Mouse (Mus musculus) kidney, adult 9 months (tissue): ENCODE results near the gene 2310030G06Rik.

ENCODE experiments used
- DNase-seq: peaks from one replicate; pipeline ENCODE4 v3.0.0; 2022

Gene 2310030G06Rik

DNA sequence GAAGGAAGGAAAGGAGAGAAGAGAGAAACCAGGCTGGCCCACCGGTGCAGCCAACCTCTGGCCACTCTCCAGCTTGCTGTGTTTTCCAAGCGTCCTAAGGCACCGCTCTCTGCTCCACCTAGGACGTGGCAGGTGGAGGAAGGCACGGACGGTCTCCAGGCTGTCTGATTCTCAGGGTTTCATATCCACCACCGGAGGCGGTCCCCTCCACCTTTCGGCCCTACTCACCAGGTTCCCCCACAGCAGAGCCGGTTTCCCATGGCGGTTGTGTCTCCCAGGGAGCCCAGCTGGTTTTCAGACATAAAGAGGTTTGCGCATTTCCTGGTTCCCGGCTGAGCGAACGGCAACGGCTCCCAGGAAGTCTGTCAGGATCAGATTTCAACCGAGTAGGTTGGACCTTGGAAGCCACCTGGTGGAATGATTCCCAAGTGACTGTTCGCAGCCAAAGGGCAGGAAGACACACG, at the start of gene 2310030G06Rik:
TSS of gene 2310030G06Rik (minus strand) at position 323 of the 464 bp plus-strand sequence.
- peak; percentile 91 for DNase-seq

DNA sequence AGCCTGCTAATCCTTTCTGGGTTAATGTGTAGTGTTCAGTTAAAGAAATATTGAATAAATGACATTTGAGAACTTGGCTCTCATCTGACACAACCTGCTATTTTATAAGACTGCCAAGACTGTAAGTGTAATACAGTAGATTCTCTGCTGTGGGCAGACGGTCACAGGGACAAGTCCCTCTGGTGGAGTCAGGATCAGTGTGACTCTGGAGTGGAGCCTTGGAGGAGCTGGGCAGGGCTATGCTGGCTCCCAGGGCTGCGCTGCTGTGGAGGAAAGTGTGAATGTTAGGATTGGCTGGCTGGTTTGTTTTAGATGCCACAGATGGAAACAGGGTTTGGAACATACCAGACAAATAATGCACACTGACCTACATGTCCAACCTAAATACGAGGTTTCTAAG, 48.9 kb upstream of the 2310030G06Rik start:
- no peak for DNase-seq

DNA sequence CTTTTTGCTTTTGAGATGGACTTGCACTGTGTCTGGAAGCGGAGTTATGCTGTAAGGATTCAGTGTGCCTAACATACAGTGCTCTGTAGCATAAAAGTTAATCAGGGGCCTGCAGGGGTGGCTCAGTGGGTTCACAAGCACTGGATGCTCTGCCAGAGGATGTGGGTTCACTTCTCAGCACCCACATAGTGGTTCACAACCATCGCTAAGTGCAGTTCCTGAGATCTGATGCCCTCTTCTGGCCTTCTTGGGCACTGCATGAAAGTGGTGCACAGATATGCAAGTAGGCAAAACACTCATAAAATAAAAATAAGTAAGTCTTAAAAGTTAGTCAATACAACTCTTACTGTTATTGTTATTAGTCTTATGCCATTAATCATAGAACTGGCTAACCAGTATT, 35.8 kb upstream of the 2310030G06Rik start:
- peak; percentile 40 for DNase-seq

DNA sequence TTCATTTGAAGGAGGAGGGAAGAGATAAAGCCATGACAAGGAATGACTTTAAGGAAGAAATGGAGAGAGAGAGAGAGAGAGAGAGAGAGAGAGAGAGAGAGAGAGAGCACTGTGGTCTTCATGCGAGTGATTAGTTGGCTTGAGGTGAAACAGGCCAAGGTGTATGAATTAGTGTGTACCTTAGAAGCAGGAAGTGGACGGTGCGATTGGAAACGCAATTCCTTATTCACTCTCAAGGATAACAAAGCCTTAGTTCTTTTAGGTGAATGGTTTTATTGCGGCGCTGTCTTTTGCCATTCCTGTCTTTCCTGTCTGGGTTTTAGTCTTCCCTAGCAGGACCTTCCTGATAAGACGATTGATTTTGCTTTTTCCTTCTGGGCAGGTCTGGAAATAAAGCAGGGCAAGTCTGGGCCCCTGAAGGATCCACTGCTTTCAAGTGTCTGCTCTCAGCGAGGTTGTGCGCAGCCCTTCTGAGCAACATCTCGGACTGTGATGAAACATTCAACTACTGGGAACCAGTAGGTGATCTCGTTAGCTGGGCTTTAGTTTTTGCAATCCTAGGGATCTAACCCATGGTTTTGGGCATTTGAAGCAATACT, 29.9 kb upstream of the 2310030G06Rik start:
- DNase-seq = no peak

DNA sequence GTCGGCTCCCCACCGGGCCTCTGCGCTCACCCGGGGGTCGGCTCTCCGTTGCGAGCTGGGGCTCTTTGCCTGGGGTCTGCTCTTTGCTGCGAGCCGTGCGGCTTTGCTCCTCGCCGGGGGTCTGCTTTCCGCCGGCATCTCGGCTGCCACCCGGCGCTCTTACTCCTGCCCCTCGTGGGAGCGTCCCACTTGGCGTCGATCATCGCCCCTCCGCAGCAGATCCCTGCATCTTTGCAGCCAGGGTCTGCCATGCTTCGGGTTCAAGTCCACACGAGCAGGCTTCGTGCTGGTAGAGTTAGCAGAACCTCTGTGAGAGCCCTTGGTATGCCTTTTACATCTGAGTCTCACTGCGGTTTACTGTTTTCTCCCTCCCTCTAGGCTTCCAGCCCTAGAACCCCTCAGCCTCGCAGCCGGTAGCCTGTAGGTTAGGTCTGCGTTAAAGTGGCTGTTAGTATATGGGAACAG, 29.4 kb upstream of the 2310030G06Rik start:
- no peak for DNase-seq

DNA sequence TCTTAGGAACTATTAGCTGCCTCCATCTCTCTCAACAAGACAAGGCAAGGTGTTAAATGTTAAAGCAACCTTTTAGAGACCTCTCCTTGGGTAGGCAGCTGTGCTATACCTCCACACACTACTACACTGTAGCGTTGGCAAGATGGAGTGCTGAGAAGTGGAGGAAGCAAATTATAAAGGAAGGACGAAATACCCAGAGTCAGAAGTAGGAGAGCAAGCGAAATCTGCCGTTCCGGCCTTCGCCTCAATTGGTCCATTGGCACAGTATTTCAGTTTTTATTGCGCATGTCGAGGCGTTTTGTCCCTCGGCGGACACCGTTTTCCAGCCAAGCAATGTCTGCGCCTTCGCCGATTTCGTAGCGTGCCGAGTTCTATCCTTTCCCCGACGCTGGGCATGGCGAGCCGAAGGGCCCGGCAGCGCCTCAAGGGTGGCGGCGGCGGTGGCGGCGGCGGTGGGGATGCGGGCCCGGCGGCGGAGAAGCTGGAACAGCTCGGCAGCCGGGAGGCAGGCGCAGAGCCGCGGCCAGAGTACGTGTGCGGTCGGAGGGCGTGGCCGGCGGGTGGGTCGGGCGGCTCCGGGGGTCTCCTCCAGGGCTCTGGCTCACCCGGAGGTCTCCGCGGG, 28.8 kb upstream of the 2310030G06Rik start, which contains the start of the genes Alg9 and 1110032A03Rik:
TSS of gene Alg9 (plus strand) at position 29 of the 622 bp plus-strand sequence.
TSS of gene 1110032A03Rik (minus strand) at position 530 of the 622 bp plus-strand sequence.
- peak; percentile 85 for DNase-seq

DNA sequence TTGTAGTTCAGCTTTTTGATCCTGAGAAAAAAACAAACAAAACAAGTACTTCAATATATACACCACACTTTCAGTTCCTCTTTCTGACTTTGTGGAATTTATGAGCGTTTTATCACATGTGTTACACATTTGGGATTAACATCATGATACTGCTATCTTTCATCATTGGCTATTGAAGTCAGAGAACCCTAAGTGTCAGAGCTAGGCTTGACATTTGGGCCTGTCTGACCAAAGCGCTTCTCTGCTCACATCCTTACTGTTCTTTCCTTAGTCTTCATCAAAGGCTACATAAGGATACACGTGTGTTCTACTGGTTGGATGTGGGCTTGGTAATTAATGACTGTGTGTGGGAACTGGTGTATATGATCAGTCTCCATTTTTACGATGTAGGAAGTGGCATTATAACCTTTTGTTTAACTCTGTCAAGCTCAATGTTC, 27.7 kb upstream of the 2310030G06Rik start:
- no peak for DNase-seq

DNA sequence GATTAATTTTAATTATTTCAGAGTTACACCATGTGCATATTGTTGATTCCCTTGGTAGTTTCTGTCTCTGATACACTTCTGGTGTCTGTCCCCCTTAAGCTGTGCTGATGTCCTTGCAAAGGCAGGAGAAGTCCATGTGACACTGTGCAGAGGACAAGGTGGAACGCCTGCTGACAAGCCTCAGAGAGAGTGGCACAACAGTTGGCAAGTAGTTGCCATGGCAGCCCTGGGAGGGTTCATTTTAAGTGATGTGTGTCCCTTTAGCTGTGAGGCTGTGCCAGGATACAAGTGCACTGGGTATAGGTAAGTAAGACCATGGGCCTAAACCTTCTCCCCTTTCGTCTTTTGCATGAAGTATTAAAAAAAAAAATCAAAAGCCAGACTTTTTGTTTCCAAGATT, 23.7 kb upstream of the 2310030G06Rik start:
- DNase-seq = no peak

DNA sequence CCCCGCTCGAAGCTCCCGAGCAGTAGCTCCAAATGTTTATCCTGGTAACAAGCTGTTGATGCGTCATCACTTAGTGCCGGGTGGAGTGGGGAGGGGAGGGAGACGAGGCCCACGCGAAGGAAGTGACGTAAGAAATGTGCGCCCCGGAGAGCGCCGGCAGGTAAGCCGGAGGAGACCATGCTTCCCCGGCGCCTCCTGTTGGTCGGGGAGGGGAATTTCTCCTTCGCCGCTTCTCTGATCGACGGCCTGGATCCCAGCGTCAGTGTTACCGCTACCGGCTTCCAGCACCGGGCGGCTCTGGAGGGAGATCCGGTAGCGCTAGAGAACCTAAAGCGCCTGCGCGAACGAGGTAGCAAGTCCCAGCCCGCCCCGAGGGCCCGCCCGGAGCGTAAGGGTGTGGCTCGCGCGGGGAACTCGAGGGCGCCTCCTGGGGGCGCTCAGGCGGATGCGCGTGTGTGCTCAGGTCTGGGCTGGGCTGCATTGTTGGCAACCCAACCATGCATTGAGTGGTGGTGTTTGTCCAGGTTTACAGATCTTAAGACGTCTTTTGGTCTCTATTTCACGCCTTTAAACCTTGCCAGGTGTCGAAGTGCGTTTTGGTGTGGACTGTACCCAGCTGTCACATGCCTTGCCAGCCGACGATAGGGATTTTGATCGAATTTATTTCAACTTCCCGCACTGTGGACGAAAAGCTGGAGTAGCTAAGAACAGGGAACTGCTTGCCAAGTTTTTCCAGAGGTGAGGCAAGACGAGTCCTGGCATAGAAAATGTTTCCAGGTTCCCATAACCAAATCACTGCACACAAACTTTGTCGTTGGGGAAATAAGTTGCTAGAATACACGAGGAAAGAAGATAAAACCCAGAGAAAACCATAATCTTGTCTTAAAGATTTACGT, 22.0 kb upstream of the 2310030G06Rik start, which contains the start of gene Fdxacb1:
TSS of gene Fdxacb1 (plus strand) at position 130 of the 896 bp plus-strand sequence.
- DNase-seq = peak; percentile 99

DNA sequence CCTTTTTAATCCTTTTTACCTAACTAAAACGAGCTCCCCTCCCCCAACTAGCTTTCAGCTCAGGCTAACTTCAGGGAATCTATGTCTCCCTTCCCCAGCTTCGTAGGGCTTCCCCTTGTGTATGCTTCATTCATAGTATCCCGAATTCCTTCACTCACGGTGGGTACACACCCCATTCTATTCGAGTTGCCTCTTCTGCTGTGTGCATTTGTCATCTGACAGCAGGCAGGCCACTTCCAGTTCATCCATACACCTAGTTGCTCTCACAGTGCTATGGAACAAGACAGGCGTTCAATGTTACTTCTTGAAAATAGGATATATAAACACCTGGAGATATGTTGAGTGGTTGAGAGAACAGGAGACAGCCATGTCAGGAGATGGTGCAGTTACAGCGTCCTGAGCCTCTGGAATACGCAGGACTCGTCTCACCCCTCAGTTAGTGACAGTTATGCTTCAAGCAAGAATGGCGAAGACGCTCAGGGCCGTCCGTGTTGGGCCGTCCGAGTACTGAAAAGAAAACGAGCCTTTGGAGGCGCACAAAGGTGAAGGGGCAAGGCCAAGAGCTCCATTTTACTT, 21.3 kb upstream of the 2310030G06Rik start:
- DNase-seq = no peak

DNA sequence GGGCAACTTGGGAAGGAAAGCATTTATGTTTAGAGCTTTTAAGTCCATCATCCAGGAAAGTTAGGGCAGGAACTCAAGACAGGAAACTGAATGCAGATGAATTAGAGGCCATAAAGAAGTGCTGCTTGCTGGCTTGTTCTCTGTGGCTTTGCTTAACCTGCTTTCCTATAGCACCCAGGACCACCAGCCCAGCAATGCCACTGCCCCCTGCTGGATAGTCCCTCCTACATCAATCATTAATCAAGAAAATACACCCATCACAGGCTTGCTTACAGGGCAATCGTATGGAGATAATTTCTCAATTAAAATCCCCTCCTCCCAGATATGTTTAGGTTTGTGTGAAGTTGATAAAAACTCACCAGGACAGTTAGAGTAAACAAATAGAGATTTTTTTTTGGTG, 17.0 kb upstream of the 2310030G06Rik start:
- DNase-seq = no peak

DNA sequence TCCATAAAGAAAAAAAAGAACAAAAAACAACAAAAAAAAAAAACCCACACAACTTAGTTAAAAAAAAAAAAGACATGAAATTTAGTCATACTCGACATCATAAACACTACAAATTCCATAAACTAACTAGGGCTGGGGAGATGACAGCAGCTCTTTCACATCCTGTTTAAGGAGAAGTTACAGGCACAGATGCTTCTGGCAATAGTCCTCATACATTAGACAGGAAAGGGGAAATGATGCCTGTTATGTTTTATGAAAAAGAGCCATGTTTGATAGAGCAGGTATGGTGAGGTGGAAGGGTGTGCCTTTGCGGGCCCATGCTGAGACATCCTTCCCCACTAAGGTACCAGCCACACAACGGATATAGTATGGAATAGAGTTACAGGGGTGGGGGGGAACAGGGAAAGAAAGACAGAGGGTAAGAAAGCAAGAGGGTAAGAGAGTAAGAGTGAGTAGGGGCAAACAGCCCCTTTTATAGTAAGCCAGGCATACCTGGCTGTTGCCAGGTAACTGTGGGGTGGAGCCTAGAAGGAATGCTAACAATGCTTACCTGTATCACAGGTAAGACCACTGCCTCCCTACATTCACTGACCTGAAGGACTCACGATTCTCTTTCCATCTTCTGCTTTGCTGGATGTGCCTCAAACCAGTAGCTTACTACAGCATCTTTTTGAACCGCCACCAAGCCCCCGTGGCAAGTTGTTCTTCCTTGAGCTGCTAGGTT, 15.3 kb upstream of the 2310030G06Rik start:
- no peak for DNase-seq

DNA sequence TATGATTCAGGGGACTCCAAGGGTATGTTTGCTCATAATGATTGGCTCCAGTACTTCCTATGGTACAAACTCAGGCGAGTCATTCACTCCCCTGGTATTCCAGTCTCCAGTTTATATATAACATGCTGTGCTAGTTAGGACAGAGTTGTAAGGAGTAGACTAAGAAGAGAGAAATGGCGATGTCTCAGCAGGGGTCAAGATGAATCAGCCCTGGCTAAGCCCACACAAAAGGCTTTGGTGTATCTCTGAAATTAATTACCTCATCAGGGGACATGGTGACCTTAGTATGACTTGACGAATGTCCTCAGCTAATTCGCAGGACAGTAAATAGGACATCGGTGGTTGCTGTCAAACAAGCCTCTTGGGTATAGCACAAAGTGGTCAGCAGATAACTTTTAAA, 10.4 kb upstream of the 2310030G06Rik start:
- no peak for DNase-seq

DNA sequence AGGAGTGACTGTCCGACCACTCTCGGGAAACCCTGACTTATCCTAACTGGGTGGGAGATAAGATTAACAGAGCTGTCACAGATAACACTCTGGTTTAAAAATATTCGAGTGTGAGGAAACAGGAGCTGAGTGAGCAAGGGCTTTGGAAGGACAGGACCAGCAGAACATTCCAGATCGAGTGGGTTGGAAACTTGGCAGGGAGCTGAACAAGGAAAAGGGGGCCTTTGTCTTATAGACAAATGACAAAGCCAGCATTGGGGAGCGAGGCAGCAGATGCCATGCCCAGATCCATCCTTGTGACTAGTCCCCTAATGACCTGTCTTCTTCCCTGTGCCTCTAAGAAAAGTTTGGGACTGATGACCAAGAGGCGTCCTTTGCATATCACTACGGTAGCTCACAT, 7.6 kb upstream of the 2310030G06Rik start:
- DNase-seq = no peak

DNA sequence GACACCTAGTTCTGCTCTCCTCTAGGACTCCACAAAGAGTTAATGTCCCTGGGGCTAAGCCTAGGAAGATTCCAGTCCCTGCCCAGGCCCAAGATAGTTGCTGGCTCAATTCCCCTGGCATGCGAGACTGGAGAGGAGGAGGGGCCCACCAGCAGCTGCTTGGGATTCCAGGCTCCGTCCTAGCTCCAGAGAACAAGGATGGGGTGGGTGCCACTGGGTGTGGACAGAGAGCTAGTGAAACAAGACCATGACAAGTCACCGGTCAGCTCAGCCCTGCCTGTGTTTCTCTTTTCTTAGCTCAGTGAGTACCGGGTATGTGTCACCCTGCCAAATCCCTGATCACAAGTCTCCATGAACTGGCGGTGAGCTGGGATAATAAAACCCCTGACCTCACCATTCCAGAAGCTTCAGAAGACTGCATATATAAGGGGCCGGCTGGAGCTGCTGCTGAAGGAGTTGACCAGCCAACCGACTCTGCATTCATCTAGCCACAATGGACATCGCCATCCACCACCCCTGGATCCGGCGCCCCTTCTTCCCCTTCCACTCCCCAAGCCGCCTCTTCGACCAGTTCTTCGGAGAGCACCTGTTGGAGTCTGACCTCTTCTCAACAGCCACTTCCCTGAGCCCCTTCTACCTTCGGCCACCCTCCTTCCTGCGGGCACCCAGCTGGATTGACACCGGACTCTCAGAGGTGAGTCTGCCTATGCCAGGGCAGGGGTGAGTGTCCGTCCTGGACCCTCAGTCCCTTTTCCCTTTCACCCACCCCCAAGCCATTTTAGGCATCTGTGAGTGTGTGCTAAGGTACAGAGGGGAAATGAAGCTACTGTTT, 6.7 kb upstream of the 2310030G06Rik start:
- DNase-seq = peak; percentile 84

DNA sequence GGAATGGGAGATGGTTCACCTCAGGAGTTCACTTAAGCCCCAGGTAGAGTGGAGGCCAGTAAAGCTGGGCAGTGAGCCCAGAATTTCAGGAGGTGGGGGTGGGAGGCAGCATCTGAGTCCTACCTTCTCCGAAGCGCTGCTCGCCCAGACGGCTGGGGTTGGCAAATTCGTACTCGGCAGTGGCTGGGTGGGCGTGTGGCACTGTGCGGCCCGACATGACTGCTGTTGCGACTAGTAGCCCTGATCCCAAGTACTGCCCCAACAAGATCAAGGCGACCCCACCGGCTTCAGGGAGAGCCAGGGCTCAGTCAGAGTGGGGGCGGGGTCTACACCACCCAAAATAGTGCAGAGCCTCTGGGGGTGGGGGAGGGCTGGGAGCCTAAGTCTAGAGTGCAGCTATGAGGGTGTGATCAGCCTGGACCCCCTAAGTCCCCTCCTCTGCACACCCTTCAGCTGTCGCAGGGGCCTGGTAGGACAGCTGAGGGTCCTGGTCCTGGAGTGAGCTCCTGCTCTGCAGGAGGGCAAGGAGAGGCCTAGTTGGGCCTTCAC, 5.8 kb upstream of the 2310030G06Rik start, which contains the start of gene Hspb2:
TSS of gene Hspb2 (minus strand) at position 301 of the 549 bp plus-strand sequence.
- DNase-seq = no peak

DNA sequence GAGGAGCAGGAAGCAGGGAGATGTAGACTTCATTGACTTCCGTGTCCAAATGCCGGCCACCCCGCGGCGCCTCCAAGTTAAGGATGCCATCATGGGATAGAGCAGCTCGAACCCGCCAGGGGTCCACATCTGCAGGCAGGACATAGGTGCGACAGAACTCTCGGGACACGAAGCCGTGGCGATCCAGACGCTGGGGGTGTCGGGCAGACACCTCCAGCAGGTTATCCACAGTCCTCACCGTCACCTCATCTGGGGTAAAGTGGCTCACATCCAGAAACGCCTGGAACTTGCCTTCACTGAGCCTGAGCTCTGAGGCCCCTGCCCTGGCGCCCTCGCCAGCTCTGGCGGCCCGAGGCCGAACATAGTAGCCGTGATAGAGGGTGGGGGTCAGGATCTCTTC, 5.0 kb upstream of the 2310030G06Rik start, which contains the start of gene Cryab:
TSS of gene Cryab (plus strand) at position 3 of the 400 bp plus-strand sequence.
- no peak for DNase-seq

DNA sequence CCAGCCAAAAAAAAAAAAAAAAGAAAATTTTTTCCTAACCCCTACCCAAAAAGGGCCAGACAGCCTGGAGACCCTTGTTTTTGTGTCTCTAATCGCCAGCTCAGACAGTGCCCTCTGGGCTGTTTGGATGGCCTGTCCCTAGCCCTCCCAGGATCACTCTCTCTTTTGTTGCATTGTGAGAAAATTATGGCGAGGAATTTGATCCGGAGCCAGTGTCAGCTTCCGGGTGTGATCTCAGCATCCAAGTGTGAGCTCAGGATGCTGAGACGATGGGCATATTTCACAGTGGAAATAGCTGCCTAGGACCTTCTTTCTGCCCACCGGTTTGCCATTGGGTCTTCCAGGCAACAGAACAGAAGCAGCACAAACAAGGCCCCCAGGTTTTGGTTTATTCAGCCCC, 4.4 kb upstream of the 2310030G06Rik start:
- no peak for DNase-seq

DNA sequence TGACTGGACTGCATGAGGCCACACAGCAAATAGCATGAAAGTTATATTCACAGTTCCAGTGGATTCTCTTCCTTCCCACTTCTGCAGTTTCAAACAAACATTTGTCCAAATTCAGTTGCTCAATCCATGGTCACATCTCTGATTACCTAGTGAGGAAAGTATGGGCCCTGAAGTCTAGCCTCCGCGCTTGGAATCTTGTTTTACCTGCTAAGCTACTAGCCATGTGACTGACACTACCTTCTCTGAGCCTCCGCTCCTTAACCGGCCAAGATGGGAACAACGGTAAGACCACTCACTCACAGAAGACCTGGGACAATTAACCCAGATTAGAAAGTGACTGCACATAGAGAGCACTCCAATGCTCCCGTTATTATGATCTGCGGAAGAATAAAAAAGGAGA, 530 bp downstream of the 2310030G06Rik start:
- DNase-seq = peak; percentile 55

DNA sequence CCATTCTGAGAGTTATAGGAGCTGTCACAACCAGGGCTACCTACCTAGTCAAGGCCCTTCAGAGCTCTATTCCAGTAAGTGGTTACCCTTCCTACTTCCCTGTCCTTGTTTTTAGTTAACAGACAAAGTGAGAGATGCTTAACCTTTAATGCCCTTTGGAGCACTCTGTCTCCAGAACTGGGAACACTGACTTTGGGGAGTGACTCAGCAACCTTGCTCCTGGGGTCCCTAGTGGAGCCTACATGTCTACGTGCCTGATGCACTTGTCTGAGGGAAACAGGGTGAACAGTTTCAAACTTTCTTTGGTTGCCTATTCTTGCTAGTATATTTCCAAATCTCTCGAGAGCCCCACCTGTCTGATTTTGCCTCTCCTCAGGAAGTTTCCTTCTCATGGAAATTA, 3.6 kb downstream of the 2310030G06Rik start:
- peak; percentile 53 for DNase-seq

DNA sequence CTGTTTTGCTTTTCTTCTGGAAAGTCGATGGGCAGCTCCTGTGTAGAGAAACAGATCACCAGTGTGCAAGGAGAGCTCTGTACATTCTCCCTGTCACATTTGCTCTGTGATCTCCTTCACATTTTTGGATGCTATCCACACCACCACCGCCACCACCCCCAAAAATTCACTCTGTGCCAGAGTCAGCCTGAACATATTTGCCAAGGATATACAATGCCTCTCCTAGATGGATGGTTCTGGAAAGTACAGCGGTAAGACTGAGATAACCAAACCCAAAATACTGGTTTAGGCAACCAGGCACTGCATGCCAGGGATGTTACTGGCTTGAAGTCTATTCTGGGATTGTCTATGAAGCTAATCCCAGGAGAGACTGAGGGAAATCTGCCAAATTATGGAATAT, 4.1 kb downstream of the 2310030G06Rik start:
- DNase-seq = no peak
